Mouse (Mus musculus): ENCODE results near the gene Necap1.

DNA sequence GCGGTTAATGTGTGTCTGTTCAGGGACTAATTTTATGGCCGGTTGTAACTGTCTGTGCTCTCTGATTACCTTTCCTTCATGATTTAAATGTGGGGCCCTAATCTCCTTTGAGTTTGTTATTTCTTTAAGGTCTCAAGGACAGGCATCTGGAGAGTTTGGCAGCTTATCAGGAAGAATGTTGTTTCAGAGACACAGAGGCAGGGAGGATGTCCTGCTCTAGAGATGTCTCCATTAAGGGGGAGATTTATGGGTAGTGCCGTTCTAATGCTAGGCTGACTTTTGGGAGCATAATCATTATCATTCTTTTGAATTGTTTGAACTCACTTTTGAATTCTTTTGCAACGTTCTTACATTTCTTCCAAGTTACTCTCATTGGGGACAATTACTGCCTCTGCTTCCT lies 45.6 kb downstream of the Necap1 start:
- TF ChIP-seq CTCF (IDR thresholded peaks at IDR 0.05; ENCODE audit: low read depth, low read length) (no peak), POLR2A (IDR thresholded peaks at IDR 0.05; ENCODE audit: extremely low read depth, insufficient read depth, low read length) (no peak)

Data from liver, adult 2 months (tissue).